Mouse (Mus musculus): Measurements from ENCODE around the gene Def6. TPM values are rescaled to one million over a fixed set of nuclear protein-coding genes. Genes with fewer than 3 reads are reported as not detected.
A peak's percentile ranks its signal among the peaks of the same experiment; 100 is the strongest.
"Not testable (repeated sequence)": the region's sequence is repeated elsewhere in the genome, so short reads cannot be mapped to it uniquely, and the experiment has no call there.

Gene Def6
- polyA plus RNA-seq, 1 experiment from 2014 or later: 6.5 TPM

DNA sequence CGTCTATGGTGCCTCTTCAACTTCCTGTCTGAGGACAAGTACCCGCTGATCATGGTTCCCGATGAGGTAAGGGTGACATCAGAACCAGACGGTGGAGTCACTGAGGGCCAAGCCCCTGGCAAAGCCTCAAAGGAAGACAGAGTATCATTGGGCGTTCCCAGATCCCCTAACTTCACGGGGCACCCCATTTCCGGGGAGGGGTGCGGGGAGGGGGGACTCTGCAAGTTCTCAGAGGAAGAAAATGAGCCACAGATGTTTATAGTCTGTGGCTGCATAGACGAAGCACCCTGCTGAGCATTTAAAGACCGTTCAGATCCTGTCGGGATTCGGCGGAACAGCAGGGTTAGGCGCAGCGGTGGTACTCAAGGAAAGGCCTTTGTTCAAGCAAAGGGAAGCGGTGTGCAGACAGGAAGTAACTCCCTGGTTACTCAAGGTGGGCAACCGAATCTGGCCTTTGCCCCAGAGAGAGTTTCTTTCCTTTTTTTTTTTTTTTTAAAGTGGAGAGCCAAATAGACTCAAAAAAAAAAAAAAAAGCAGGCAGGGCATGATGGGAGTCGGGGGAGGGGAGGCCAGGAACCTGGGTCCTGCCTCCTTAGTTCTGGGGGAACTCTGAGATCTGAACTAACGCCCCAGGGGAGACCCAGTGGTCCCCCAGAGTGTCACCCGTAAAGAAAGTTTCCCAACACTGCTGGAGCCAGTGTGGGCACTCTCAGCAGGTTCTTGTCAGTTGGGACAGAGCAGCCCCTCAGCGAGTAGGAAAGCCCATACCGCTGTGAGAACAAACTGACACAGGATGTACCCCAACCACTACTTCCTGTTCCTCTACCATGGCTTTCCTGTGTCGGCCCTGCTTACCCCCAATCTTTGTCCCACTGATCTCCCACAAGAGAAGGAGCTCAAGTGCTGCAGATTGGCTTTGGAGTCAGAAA is 10.4 kb downstream of the Def6 start:
- Histone ChIP-seq H3K4me1 (replicated peaks; ENCODE audit: control insufficient read depth, insufficient read depth, low read length) (0 out of 2 replicates have a peak, but pooled peaks cover 2% of the 10 kb centered on the region), H3K9ac (no peak overlapping the region), H3K27ac (no peak overlapping the region), H3K4me2 (replicated peaks) (no peak overlapping the region), H3K9me3 (ENCODE audit: control insufficient read depth, low read length) (no peaks in the 10 kb centered on the region), H3K36me3 (replicated peaks; ENCODE audit: control insufficient read depth, insufficient read depth) (no peaks in the 10 kb centered on the region), H3K27me3 (ENCODE audit: control insufficient read depth, insufficient read depth, low read length) (no peaks in the 10 kb centered on the region), H3K4me3 (replicated peaks; ENCODE audit: low read length) (no peak overlapping the region)
- DNase-seq (ENCODE audit: low spot score): no peak
- no peak for ATAC-seq (ENCODE audit: low FRiP score)
- 32% methylated on average over 23 of the region's 23 CpGs for WGBS

DNA sequence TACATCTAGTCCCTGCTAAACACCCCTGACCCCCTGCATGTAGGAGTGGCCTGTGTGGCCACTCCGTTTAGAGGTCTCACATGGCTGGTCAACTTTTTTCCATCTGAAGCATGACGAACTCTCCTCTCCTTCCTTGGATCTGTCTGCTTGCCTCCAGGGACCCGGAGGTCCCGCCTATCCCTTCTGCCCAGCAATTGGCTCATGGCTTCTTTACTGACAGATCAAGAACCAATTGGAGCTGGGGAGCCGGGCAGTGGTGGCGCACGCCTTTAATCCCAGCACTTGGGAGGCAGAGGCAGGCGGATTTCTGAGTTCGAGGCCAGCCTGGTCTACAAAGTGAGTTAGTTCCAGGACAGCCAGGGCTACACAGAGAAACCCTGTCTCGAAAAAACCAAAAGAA is 14.9 kb downstream of the Def6 start:
- not testable (repeated sequence) for H3K4me1 ChIP-seq (replicated peaks; ENCODE audit: control insufficient read depth, insufficient read depth, low read length); H3K27me3 ChIP-seq (ENCODE audit: control insufficient read depth, insufficient read depth, low read length); ATAC-seq (ENCODE audit: low FRiP score); H3K36me3 ChIP-seq (replicated peaks; ENCODE audit: control insufficient read depth, insufficient read depth); H3K9me3 ChIP-seq (ENCODE audit: control insufficient read depth, low read length); H3K27ac ChIP-seq; DNase-seq (ENCODE audit: low spot score); H3K4me3 ChIP-seq (replicated peaks; ENCODE audit: low read length); H3K9ac ChIP-seq
- H3K4me2 ChIP-seq (replicated peaks): peak overlapping the region; percentile 76; the same call in 1 of the 2 replicates
- WGBS: 92% methylated on average over 10 of the region's 10 CpGs

DNA sequence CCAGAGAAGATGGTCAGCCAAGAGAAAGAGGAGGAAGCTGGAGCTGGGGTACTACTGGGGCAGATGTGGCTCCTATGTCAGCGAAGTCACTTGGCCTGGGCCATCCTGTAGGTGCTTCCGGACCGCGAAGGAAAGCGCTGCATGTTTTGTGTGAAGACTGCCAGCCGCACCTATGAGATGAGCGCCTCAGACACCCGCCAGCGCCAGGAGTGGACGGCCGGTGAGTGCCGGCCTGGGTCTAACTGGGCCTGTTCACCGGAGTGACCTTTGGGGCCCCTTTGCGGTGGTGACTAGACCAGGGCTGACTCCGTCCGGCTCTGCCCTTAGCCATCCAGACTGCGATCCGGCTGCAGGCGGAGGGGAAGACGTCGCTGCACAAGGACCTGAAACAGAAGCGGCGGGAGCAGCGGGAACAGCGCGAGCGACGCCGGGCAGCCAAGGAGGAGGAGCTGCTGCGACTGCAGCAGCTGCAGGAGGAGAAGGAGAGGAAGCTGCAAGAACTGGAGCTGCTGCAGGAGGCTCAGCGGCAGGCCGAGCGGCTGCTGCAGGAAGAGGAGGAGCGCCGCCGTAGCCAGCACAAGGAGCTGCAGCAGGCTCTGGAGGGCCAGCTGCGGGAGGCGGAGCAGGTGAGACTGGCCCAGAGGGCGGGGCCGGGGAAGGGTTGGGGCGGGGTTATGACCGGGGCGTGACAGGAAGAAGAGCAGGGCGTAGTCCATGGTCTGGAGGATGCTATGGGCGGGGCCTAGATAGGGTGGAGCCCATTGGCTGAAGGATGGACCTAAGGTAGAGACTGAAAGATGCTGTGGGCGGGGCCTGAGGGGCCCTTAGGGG is 16.2 kb downstream of the Def6 start:
- peak overlapping the region; percentile 76 for H3K4me2 ChIP-seq (replicated peaks)
- peak overlapping the region; percentile 43 for H3K4me3 ChIP-seq (replicated peaks; ENCODE audit: low read length)
- 0 out of 2 replicates have a peak, but pooled peaks cover 4% of the 10 kb centered on the region for H3K4me1 ChIP-seq (replicated peaks; ENCODE audit: control insufficient read depth, insufficient read depth, low read length)
- H3K9me3 ChIP-seq (ENCODE audit: control insufficient read depth, low read length): no peaks in the 10 kb centered on the region
- under 1% methylated on average over 46 of the region's 46 CpGs for WGBS
- peak overlapping the region; percentile 71 for H3K9ac ChIP-seq
- DNase-seq (ENCODE audit: low spot score): peak; percentile 68
- ATAC-seq (ENCODE audit: low FRiP score): peak; percentile 87
- no peaks in the 10 kb centered on the region for H3K27me3 ChIP-seq (ENCODE audit: control insufficient read depth, insufficient read depth, low read length)
- H3K27ac ChIP-seq: peak overlapping the region; percentile 70
- H3K36me3 ChIP-seq (replicated peaks; ENCODE audit: control insufficient read depth, insufficient read depth): no peaks in the 10 kb centered on the region

DNA sequence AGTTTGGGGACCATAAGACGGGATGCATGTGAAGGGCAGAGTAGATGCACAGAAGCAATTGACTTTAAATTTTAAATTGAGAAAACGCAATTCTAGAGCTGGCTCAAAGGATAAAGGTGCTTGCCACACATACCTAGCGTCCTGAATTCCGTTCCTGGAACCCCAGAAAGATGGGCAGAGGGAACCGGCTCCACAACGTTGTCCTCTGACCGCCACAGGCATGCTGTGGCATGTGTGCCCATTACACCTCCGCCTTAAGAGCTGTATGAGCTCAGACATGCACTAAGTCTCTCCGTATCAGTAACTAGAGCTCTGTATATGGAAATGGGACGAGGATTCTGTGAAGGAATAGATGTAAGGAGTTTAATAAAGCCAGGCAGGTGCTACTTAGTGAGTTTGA is 17.0 kb downstream of the Def6 start:
- Histone ChIP-seq H3K4me3 (replicated peaks; ENCODE audit: low read length) (no peak overlapping the region), H3K27ac (no peak overlapping the region; the same call in 1 of the 2 replicates), H3K36me3 (replicated peaks; ENCODE audit: control insufficient read depth, insufficient read depth) (no peaks in the 10 kb centered on the region), H3K27me3 (ENCODE audit: control insufficient read depth, insufficient read depth, low read length) (no peaks in the 10 kb centered on the region), H3K4me2 (replicated peaks) (no peak overlapping the region), H3K9ac (no peak overlapping the region), H3K9me3 (ENCODE audit: control insufficient read depth, low read length) (no peaks in the 10 kb centered on the region), H3K4me1 (replicated peaks; ENCODE audit: control insufficient read depth, insufficient read depth, low read length) (0 out of 2 replicates have a peak, but pooled peaks cover 4% of the 10 kb centered on the region)
- DNase-seq (ENCODE audit: low spot score): no peak
- WGBS: 89% methylated on average over 10 of the region's 10 CpGs
- no peak for ATAC-seq (ENCODE audit: low FRiP score)

DNA sequence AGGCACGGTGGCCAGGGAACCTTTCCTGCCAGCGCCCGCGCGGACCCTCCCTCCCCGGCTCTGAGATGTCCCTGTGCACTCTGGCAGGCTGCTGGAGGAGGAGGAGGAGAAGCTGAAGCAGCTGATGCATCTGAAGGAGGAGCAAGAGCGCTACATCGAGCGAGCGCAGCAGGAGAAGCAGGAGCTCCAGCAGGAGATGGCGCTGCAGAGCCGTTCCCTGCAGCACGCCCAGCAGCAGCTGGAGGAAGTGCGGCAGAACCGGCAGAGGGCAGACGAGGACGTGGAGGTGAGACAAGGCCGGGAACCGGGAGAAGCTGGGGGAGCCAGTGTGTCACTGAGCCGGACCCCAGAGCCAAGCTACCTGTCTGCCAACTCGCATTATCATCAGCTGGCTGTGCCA is 18.4 kb downstream of the Def6 start:
- 0% methylated on average over 21 of the region's 21 CpGs for whole genome bisulfite sequencing

DNA sequence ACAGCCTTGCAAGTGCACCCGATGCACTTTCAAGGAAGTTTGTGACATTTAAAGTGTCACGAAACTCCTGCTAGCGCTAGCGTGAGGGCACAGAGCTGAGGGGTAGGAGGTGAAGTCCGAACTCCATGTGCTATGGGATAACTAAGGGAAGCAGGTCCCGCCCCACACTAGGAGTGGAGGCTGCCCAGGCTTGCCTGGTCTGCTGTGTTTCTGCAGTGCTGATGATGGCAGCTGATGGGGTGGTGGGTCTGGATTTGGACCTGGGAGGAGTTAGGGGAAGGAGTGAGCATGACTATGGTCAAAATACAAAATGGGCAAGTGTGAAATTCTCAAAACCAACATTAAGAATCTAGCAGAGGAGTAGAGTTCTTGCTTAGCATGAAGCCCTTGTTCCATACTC is 22.9 kb downstream of the Def6 start:
- ATAC-seq (ENCODE audit: low FRiP score): no peak
- H3K4me1 ChIP-seq (replicated peaks; ENCODE audit: control insufficient read depth, insufficient read depth, low read length): 0 out of 2 replicates have a peak, but pooled peaks cover 3% of the 10 kb centered on the region
- no peak overlapping the region for H3K9ac ChIP-seq
- no peaks in the 10 kb centered on the region for H3K9me3 ChIP-seq (ENCODE audit: control insufficient read depth, low read length)
- no peak overlapping the region for H3K27ac ChIP-seq
- no peak overlapping the region for H3K4me2 ChIP-seq (replicated peaks)
- no peaks in the 10 kb centered on the region for H3K36me3 ChIP-seq (replicated peaks; ENCODE audit: control insufficient read depth, insufficient read depth)
- H3K27me3 ChIP-seq (ENCODE audit: control insufficient read depth, insufficient read depth, low read length): no peaks in the 10 kb centered on the region
- no peak for DNase-seq (ENCODE audit: low spot score)
- 88% methylated on average over 6 of the region's 6 CpGs for WGBS
- no peak overlapping the region for H3K4me3 ChIP-seq (replicated peaks; ENCODE audit: low read length)

More for the DNA sequence above, 18.4 kb downstream of the Def6 start:
- peak overlapping the region; percentile 45 for H3K9ac ChIP-seq
- H3K4me2 ChIP-seq (replicated peaks): peak overlapping the region; percentile 51
- H3K4me1 ChIP-seq (replicated peaks; ENCODE audit: control insufficient read depth, insufficient read depth, low read length): 0 out of 2 replicates have a peak, but pooled peaks cover 4% of the 10 kb centered on the region
- 0 out of 2 replicates have a peak overlapping the region, but pooled peaks have one; percentile 21 for H3K27ac ChIP-seq
- H3K9me3 ChIP-seq (ENCODE audit: control insufficient read depth, low read length): no peaks in the 10 kb centered on the region
- DNase-seq (ENCODE audit: low spot score): peak; percentile 83
- ATAC-seq (ENCODE audit: low FRiP score): peak; percentile 60
- H3K27me3 ChIP-seq (ENCODE audit: control insufficient read depth, insufficient read depth, low read length): no peaks in the 10 kb centered on the region
- H3K4me3 ChIP-seq (replicated peaks; ENCODE audit: low read length): peak overlapping the region; percentile 17
- no peaks in the 10 kb centered on the region for H3K36me3 ChIP-seq (replicated peaks; ENCODE audit: control insufficient read depth, insufficient read depth)

DNA sequence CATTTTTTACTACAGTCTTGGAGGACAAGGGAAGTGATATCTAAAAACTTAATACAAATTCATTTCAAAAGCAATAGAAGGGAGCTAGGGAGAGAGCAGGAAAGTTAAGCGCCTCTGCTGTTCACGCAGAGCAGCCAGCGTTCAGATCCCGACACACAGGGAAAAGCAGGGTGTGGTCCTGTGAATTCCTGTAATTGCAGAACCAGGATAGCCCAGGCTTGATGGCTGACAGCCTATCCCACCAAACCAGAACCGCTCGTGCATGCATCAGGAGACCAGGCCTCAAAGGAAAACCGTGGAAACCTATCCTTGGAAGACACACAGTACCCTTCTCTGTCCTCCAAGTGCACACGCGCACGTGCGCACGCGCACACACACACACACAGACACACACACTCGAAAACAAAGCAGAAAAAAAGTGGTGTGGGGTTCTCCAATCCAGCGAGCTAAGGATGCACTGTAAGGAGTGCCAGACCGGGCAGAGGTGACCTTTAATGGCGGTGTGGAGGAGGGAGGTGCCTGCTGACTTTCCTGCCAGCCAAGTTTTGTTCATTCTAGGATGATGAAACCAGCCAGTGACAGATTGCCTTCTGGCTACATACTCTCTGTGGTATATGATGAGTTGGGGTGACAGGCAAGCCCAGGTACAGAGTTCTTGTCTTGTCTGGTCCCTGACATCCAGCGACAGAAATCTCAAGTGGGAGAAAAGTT is 23.6 kb downstream of the Def6 start:
- no peak for DNase-seq (ENCODE audit: low spot score)

DNA sequence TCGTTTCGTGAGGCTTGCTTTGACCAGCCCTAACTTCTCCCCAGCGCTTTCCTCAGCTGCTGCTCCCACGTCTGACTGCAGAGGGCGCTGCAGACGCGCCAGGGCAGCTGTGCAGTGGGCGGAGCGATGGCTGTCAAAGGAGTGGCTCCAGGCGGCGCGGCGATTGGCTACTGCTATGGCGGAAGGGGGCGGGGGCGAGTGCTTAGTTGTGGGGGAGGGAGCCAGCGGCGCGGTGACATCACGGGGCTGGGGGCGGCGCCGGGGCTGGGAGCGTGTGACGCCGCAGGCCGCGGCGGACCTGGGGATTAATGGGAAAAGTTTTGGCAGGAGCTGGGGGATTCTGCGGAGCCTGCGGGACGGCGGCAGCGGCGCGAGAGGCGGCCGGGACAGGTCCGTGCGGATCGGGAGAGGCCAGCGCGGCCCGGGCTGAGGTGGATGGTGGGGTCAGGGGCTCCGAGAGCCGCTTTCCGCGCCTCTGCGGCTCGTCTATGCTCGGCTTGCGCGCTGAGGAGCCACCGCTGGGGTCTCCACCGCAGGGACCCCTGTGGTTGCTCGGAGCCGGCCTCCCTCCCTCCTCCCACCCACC is 25.0 kb downstream of the Def6 start, which contains the start of gene Ppard:
Gene Ppard (plus strand): TSS at position 226 of the 586 bp plus-strand sequence.
- Histone ChIP-seq H3K27ac (peak within 1 kb of the TSS; percentile 66; the same call in 1 of the 2 replicates), H3K4me1 (replicated peaks; ENCODE audit: control insufficient read depth, insufficient read depth, low read length) (0 out of 2 replicates have a peak, but pooled peaks cover 3% of the 10 kb centered on the region), H3K4me3 (replicated peaks; ENCODE audit: low read length) (peak within 1 kb of the TSS; percentile 64), H3K27me3 (ENCODE audit: control insufficient read depth, insufficient read depth, low read length) (no peaks in the 10 kb centered on the region), H3K9ac (peak within 1 kb of the TSS; percentile 68), H3K4me2 (replicated peaks) (peak within 1 kb of the TSS; percentile 78), H3K36me3 (replicated peaks; ENCODE audit: control insufficient read depth, insufficient read depth) (no peaks in the 10 kb centered on the region), H3K9me3 (ENCODE audit: control insufficient read depth, low read length) (no peaks in the 10 kb centered on the region)
- 1% methylated on average over 53 of the region's 57 CpGs for WGBS
- peak; percentile 96 for DNase-seq (ENCODE audit: low spot score)
- ATAC-seq (ENCODE audit: low FRiP score): peak; percentile 93

More for the DNA sequence above, 23.6 kb downstream of the Def6 start:
- Histone ChIP-seq H3K4me2 (replicated peaks) (no peak overlapping the region), H3K4me3 (replicated peaks; ENCODE audit: low read length) (no peak overlapping the region), H3K36me3 (replicated peaks; ENCODE audit: control insufficient read depth, insufficient read depth) (no peaks in the 10 kb centered on the region), H3K27me3 (ENCODE audit: control insufficient read depth, insufficient read depth, low read length) (no peaks in the 10 kb centered on the region), H3K9ac (no peak overlapping the region), H3K27ac (no peak overlapping the region), H3K4me1 (replicated peaks; ENCODE audit: control insufficient read depth, insufficient read depth, low read length) (0 out of 2 replicates have a peak, but pooled peaks cover 3% of the 10 kb centered on the region), H3K9me3 (ENCODE audit: control insufficient read depth, low read length) (no peaks in the 10 kb centered on the region)
- ATAC-seq (ENCODE audit: low FRiP score): no peak
- 86% methylated on average over 18 of the region's 18 CpGs for WGBS
